Mouse (Mus musculus) left cerebral cortex, postnatal 25 days (tissue): ENCODE measurements around the gene Gm4847. TPM values are rescaled to one million over a fixed set of nuclear protein-coding genes. Genes with fewer than 3 reads are reported as not detected.

Experiments used
- DNase-seq, 2 experiments: peaks; one replicate each; pipeline ENCODE4 v3.0.0; 2022; ENCODE audit warnings: low spot score in 2 of 2, mixed read lengths in 1 of 2
- intact Hi-C: fragments of 180-260 bp; cut with DNase I; formaldehyde crosslinking; loops from one replicate; pipeline ENCODE4 v1.15.1; 2025
- microRNA-seq, 2 experiments: library from miRNA; unstranded; fragments of <30 nt; microRNA quantifications; one replicate each; pipeline ENCODE4 v1.2.0; 2022
- total RNA-seq, 2 experiments: library from RNA; stranded (reverse); gene quantifications; 2 replicates each; pipeline ENCODE4 v1.2.3; 2021

Gm4847 gene
- total RNA-seq = under 1 TPM in 1 of 2 experiments, not detected in 1; 0.16 TPM

- no peak for DNase-seq
- intact Hi-C loops = no loop called here
Observed at GRCm38 (mm10) chr1:166647593-166647992, at the start of gene Gm4847. Gene Gm4847, minus strand, starts transcription at chr1:166647693.

- DNase-seq = no peak
- intact Hi-C loops = no loop called here
Observed at GRCm38 (mm10) chr1:166681745-166682144, 34.3 kb upstream of the Gm4847 start, which contains the start of gene Fmo9. Gene Fmo9, minus strand, starts transcription at chr1:166681845.

- DNase-seq = no peak
- intact Hi-C loops = no loop called here
Observed at GRCm38 (mm10) chr1:166669264-166669663, 21.8 kb upstream of the Gm4847 start.

GRCm38 (mm10) chr1:166660800-166661199 is 13.3 kb upstream of the Gm4847 start:
- intact Hi-C loops = no loop called here

More at GRCm38 (mm10) chr1:166660800-166661199, 13.3 kb upstream of the Gm4847 start:
- DNase-seq = no peak

Small RNA genes within 50 kb of the gene (microRNA-seq; reads per million reads assigned to microRNA genes)
- gene Gm22992 = 0 reads per million in 2 experiments

Other genes with a start within 250 kb of the Gm4847 start
- gene Pogk, start 237.8 kb downstream of the Gm4847 start, total RNA-seq = 10 to 100 TPM; 34.3 to 39.3 TPM
- not detected for gene Gm4846, start 150.1 kb downstream of the Gm4847 start, total RNA-seq
- not detected for gene Fmo9, start 34.2 kb upstream of the Gm4847 start, total RNA-seq